Mouse (Mus musculus): ENCODE measurements around the gene Rasa3. TPM values are rescaled to one million over a fixed set of nuclear protein-coding genes. Genes with fewer than 3 reads are reported as not detected.
A peak's percentile ranks its signal among the peaks of the same experiment; 100 is the strongest.

The Rasa3 gene
- total RNA-seq, 4 experiments from 2014 or later, result 62.7 to 74.3 (median 68.2) TPM

GRCm38 (mm10) chr8:13562118-13562517 is 115.3 kb downstream of the Rasa3 start, which contains the start of gene 1700029H14Rik:
TSS of gene 1700029H14Rik (minus strand) at chr8:13562461.
- DNase-seq (ENCODE audit: low spot score in 2 of 2), result no peak

DNA sequence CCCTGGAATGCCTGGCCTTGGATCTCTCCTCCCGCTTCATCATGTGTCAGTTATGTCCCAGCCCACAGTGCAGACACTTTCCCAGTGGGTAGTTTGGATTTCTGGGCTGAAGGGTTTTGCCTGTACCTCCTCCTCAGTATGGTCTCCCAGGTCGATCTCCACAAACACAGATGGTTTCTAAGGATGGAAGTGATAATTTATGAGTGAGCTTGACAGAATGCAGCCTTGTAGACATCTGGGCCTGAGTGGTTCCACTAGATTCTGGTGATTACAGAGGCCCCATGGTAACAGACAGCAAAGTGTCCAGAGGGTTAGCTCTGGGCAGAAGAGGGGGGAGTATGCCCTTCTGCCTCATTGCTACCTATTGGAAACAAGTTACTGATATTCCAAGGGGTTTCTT is 119.9 kb downstream of the Rasa3 start:
- DNase-seq (ENCODE audit: low spot score in 2 of 2), result no peak

GRCm38 (mm10) chr8:13551574-13551830 is 125.9 kb downstream of the Rasa3 start:
- DNase-seq (ENCODE audit: low spot score in 2 of 2), result no peak

DNA sequence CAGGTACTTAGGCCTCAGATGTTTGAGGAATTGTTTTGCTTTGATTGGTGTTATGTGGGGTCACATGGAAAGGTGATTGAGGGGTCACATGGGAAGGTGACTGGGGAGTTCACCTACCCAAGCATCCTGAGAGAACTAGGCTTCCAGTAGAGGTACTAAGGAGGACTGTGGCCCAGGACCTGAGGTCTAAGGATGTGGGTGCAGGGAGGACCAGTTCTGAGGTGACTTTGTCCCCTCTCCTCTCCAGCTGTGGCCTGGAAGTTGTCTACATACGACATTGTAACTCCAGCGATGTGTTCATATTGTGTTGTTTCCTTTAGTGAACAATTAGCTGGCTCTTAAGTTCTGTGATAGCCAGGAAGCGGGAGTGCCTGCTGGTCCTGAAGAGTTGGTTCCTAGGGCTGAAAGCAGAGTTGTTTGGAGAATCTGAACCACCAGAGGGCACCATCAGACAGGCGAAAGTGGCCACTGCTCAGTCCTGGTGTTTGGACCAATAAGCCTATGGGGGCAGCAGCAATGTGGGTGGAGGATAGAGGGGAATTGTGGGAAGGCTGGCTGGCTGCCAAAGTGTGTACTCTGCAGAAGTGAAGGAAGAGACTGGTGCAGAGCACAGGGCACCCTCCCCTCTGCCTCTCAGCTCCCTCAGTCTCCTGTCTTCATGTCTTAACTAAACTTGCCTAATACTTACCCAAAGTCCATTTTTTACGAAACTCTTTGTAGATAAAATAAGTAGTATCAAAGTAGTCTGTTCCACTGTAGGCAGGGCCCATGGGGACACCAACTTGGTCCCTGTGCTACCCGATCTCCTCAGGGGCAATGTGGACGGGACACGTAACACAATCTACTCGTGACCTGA is 126.5 kb downstream of the Rasa3 start:
- peak; percentile 93 to 96 for DNase-seq (ENCODE audit: low spot score in 2 of 2)

DNA sequence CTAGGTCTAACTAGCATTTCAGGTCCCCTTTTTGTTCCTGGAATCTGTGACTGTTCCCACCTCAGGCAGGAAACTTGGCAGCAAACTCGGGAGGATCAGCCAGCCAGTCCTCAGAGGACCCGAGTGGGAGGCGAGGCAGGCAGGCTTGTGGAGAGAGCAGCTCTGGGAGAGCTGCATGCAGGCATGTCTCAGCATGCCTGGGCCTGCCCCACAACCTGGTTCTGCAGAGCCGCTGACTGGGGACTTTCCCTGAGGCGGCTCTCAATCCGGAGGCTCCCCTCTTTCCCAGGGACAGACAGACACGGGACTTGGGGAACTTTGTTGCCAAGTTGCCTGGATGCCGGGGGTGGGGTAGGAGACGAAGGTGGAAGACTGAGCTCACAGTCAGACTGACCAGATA is 128.6 kb downstream of the Rasa3 start:
- DNase-seq (ENCODE audit: low spot score in 2 of 2), result peak in 1 of 2 experiments; percentile 40

GRCm38 (mm10) chr8:13548235-13548634 is 129.2 kb downstream of the Rasa3 start:
- peak in 1 of 2 experiments; percentile 32 for DNase-seq (ENCODE audit: low spot score in 2 of 2)

DNA sequence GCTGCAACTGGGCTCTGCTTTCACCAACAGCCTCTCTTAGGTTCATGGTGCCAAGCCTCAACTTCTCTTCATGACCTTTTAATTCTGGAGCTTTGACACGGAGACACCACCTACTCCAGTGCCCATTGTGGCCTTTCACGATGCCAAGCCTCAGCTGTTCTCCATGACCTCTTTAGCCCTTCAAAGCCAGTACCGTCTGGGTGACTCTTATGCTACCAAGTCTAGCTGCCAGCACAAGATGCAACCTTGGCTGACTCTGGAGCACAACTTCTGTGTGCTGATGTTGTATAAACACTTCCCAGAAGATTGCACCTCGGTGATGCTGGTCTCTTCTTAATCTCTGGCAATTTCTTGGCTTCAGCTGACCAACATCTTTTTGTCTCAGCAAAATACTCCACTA is 131.0 kb downstream of the Rasa3 start:
- DNase-seq (ENCODE audit: low spot score in 2 of 2), result no peak

DNA sequence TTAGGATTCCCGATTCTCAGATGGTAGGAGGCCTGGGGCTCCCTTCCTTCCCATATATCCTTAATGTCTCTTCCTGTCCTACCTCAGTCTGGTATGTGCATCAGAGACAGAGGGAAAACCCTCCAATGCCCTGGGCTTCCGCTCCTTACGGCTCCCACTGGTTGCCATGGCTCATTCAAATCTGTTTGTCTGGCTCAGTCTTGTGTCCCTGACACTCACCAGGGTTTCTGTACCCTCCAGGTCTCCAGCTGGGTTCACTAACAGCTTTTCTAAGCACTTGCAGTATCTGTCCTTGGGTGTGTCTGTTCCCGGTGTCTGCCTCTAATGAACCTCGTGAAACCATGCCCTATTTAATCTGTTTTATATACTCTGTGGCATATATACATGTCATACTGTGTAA is 135.9 kb downstream of the Rasa3 start:
- DNase-seq (ENCODE audit: low spot score in 2 of 2), result no peak

GRCm38 (mm10) chr8:13540122-13540521 is 137.3 kb downstream of the Rasa3 start:
- no peak for DNase-seq (ENCODE audit: low spot score in 2 of 2)

GRCm38 (mm10) chr8:13538821-13539220 is 138.6 kb downstream of the Rasa3 start:
- peak; percentile 69 to 76 for DNase-seq (ENCODE audit: low spot score in 2 of 2)

DNA sequence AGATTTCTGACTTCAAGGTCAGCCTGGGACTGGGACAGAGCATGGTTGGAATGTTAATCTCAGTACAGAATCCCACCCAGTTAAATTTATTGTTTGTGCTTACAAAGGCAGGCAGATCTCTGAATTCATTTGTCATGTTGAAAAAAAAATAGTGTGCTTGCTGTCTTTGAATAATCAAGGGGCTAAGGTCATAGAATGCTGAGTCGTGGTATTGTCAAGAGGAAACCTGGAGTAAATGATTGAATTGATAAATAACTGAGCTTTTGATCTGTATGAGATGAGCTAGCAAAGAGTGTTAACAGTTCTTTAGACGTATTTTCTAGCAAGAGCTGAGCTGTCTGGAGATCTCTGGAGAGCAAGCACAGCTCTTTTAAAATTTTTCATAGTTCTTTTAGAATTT is 140.3 kb downstream of the Rasa3 start:
- no peak for DNase-seq (ENCODE audit: low spot score in 2 of 2)

GRCm38 (mm10) chr8:13533123-13533522 is 144.3 kb downstream of the Rasa3 start:
- DNase-seq (ENCODE audit: low spot score in 2 of 2), result no peak

GRCm38 (mm10) chr8:13531602-13532171 is 145.7 kb downstream of the Rasa3 start:
- DNase-seq (ENCODE audit: low spot score in 2 of 2), result no peak

- DNase-seq (ENCODE audit: low spot score in 2 of 2), result peak; percentile 39 to 42
Observed at GRCm38 (mm10) chr8:13530941-13531340, 146.5 kb downstream of the Rasa3 start.

DNA sequence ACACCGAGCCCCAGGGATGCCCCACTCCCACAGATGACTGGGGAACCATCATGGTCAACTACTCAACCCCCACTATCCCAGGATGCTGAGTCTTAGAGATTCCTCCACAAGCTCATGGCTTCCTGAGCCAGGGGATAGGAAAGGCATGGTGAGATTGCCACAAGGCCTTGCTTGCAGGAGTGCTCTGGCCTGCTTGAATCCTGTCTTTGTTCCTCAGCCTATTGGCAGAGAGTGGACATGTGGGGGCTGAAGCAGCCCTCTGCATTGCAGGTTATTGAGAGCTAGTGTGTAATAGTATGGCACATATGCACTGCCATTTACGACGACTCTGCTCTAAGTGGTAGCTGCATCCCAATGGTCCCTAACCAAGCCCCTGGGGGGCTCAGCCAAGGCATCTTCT is 147.0 kb downstream of the Rasa3 start:
- DNase-seq (ENCODE audit: low spot score in 2 of 2), result no peak

DNA sequence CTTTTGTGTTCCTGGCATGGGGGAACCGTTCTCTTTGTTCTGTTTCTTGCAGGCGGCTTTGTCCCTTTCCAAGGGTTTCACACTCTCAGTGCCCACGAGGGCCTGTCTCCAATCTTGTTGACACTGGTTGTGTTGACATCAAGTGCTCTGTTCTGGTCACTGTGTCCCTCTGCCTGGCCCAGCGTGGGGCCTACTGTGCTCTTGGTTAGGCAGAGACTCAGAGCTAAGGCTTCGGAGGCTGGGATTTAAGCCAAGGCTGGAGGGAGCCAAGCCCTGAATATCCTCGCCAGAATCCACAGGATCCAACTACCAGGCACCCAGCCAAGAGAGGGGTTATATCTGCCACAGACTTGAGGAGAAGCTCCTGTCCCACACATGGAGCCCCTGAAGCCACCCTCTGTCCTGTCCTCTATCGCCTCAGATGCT is 147.5 kb downstream of the Rasa3 start:
- DNase-seq (ENCODE audit: low spot score in 2 of 2), result peak; percentile 69 to 70

DNA sequence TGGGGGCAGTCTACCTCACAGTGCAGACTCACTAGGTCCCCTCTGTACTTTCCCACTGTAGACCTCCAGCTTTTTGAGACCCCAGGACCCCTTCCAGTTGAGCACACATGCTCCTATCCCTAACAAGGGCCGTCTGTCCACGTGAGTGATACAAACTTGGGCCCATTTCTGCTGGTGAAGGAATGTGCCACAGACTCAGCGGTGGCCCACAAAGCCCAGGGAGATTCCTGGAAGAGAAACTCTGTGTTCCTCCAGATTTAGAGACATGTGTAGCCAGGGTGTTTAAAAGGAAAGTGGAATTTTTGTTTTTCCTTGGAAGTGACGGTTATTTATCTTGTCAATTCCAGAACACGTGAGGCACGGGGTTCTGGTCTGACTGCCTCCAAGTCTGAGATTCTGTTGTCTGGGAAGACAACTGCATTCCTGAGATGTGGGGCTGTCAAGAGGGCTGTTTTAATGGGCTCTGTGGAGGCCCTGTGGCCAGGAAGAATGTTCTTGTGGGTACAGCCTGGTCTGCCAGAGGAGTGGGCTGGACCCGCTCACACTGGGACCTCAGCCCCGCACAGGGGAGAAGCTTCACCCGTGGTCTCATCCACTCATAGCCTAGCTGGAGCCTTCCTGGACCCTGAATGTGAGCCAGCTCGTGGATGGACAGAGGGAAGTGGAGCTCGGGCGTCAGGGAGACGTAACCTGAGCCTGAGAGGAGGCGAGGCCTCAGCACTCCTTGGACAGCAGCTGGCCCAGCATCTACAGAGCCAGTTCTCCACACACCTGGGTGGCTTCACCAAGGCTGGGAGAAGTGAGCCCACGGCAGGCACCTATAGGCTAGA is 148.2 kb downstream of the Rasa3 start:
- DNase-seq (ENCODE audit: low spot score in 2 of 2), result no peak

DNA sequence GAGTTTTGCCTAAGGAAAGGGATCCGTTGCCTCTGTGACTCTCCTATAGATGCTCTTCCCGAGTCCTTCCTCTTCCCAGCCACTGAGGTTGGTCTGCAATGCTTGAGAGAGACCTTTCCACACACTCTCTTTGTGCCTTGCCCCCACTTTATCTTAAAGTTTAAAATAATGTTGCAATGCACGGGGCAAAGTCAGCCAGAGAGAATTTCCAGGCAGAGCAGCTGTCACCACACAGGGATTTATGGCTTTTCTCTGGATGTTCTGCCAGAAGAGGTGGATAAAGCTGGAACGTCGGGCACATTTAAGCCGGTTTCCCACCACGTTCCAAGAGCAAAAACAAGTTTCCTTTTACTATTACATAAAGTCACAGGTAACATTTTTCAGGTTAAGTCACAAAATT is 156.0 kb downstream of the Rasa3 start:
- no peak for DNase-seq (ENCODE audit: low spot score in 2 of 2)

DNA sequence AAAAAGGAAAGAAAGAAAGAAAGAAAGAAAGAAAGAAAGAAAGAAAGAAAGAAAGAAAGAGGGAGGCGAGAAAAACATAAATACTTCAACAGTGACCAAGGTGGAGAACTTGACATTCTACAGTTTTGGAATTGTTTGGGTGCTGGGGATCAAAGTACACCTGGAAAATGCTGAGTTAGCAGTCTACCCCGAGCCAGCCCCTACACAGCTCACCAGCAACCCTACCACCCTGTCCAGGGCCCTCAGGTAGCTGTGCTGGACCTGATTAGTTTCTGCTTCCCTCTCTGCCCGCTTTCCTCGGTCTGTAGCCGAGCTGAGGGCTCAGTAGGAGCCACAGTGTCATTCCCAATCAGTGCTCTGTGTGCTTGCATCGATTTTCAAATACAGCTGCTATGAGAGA is 157.1 kb downstream of the Rasa3 start:
- no peak for DNase-seq (ENCODE audit: low spot score in 2 of 2)

DNA sequence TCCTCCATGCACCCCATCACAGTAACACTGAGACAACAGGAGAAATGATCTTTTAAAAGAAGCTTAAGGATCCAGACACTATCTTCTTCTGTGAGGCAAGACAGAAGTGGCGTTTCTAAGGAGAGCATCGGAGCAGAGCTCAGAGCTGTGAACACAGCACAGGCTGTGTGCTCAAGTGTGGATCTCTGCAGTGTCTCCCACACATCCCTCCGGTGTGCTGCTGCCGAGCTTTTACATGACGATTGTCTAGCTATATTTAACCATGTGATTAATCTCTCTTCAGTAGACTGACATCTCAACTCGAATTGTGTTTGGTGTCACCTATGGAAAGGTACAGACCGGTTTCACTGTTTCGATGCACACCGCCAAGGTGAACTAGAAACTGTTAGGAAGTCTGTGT is 157.9 kb downstream of the Rasa3 start:
- peak in 1 of 2 experiments; percentile 35 for DNase-seq (ENCODE audit: low spot score in 2 of 2)

DNA sequence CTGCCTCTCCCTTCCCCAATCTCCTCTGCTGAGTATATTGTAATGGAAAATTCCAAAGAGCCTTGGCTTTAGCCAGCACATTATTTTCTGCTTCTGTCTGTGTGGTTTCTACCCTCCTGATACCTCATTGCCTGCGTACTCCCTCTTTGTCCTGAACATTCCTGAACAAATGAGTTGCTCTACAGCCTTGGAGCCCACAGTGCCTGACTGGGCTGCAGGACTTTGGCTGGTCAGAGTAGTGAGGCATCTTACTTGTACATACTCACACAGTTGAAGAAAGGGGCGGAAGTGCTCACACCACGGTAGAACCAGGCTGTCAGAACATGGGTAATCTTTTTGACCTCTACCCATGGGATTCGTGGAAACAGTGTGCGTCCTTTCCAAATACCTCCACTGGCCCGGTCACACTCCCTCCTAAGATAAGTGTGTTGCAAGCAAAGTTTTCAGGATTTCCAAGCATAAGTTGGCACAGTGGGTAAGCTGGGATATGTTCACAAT is 160.1 kb downstream of the Rasa3 start:
- DNase-seq (ENCODE audit: low spot score in 2 of 2), result no peak
